Mouse (Mus musculus) spleen, adult 2 months (tissue): ENCODE results near the gene Pmm1.

Source experiments
- CTCF ChIP-seq: fragments of 200-500 bp; IDR thresholded peaks from 2 replicates; pipeline ENCODE4 v1.5.1; 2011; ENCODE audit warnings: mild to moderate bottlenecking, inconsistent platforms; ENCODE audit not compliant: insufficient read depth, insufficient read length, insufficient replicate concordance; ENCODE audit errors: extremely low read depth
- POLR2A ChIP-seq: fragments of 200-500 bp; IDR thresholded peaks from 2 replicates; pipeline ENCODE4 v1.6.1; 2011; ENCODE audit warnings: low read depth, low read length, inconsistent platforms

DNA sequence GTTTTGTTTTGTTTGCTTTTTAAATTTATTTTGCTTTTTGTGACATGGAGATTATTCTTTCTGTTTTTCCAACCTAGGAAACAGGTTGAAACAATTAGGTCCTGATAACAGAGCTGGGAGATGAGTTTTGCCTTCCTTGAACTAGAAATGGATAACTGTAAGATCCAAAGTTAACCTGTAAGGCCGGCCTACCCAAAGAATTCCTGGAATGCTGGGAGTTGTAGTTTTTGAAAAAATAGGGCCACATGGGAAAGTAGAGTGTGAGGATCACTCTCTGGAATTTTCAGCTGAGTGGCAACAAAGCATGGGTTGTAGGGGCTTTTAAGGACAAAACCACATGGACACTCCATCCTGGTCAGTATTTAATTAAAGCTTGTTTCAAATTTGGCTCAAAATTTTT lies 21.4 kb upstream of the Pmm1 start:
- TF ChIP-seq CTCF = no peak
- TF ChIP-seq POLR2A = no peak
